Mouse (Mus musculus) layer of hippocampus, adult 18-20 months (tissue): ENCODE data around the gene Aldh4a1. TPM values are rescaled to one million over a fixed set of nuclear protein-coding genes. Genes with fewer than 3 reads are reported as not detected.

ENCODE experiments used
- DNase-seq, 2 experiments: peaks; one replicate each; pipeline ENCODE4 v3.0.0; 2022; ENCODE audit warnings: low spot score in 2 of 2
- total RNA-seq, 2 experiments: library from RNA; stranded (reverse); gene quantifications; 2 replicates each; pipeline ENCODE4 v1.2.3; 2021

Gene Aldh4a1
- total RNA-seq, 2 experiments from 2014 or later = 19.6 to 21.4 TPM

GRCm38 (mm10) chr4:139589351-139590027 is 33.2 kb upstream of the Aldh4a1 start:
- no peak for DNase-seq

GRCm38 (mm10) chr4:139590446-139590845 is 32.2 kb upstream of the Aldh4a1 start:
- DNase-seq = no peak

GRCm38 (mm10) chr4:139592895-139593294 is 29.8 kb upstream of the Aldh4a1 start:
- DNase-seq = no peak

GRCm38 (mm10) chr4:139593383-139593782 is 29.3 kb upstream of the Aldh4a1 start:
- no peak for DNase-seq

- DNase-seq = no peak
Measured at GRCm38 (mm10) chr4:139594062-139594461, 28.6 kb upstream of the Aldh4a1 start.

DNA sequence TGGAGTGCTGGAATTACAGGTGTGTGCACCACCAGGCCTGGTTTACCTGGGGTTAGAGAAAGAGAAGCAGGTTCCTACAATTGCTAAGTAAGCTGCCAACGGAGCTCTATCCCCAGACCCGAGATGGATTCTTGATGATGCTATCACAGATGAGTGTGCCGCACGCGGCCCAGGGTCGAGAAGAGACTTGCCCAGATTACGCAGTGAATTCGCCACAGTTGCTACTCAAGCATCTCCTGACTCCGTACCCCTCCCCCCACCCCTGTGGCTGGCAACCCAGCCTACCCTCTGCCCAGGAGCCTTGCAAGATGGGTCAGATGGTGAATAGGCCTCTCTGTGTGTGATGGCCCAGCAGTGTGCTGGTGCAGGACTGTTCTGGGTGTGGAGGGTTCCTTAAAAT is 26.0 kb upstream of the Aldh4a1 start:
- DNase-seq = no peak

DNA sequence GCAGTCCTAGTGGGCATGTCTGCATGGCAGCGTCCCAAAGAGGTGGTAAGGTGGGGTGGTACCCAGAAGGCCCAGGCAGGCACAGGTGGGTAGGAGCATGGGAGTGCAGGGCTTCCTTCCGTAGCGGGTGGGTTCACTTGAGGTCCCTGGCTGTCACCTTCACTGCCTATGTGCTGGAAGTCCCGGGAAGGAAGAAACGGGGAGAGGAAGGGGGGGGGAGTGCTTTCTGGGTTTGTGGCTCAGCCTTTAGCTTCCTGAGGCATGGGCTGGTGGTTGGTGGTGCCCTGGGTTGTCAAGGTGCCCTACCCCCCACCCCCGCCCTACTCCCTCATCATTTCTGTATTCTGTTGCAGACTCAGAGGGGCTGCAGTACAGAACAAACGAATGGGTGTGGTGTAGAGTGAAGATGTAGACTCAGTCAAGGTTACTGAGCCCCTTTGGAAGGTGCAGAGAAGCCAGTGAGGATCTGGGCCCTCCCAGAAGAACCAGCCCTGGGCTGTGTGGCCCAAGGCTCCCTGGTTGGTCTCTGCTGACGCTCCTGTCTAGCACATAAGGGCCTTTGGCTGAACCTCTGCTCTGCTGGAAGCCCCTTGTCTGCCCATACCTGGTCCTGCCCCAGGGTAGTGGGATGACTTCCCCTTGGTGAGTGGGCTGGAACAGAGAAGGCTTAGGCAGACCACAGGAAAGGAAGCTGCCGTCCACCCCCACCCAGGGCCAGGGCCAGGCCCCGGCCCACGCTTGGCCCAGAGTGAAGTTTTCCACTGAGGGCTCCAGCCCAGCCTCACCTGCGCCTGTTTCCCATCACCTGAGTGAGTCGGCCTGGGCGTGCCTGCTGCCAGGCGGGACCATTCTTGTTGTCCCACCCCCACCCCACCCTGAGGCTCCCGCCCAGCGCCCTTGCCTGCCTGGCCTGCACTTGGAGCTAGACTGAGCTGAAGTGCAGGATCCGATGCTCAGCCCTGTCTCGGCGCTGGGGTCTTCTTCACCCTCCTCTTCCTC is 25.1 kb upstream of the Aldh4a1 start:
- DNase-seq = no peak

GRCm38 (mm10) chr4:139598356-139598755 is 24.3 kb upstream of the Aldh4a1 start:
- no peak for DNase-seq

DNA sequence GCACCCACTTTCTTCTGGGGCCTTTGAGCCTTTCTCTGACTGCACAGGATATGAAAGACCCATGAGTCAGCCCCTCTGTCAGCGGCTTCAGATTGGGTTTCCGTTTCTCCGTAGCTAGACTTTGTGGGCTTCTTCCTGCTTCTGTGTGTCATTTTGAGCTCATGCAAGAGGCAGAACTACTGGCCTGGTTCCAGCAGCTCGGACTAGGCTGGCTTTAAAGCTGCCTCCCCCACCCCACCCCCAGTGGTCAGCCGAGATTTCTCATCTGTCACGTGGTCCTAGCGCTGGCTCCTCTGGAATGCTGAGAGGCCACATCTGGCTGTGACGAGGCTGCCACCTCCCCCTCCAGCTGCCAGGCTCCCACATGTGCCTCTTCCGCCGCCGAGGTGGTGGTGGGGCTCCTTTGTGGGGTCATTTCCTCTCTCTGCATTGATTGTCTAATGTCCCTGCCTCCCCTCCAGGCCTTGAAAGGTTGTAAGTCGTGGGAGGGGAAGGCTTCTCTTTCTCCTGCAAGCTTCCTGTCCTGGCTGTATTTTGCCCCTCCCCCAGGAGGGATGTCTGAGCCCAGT is 23.6 kb upstream of the Aldh4a1 start:
- peak; percentile 43 to 46 for DNase-seq

DNA sequence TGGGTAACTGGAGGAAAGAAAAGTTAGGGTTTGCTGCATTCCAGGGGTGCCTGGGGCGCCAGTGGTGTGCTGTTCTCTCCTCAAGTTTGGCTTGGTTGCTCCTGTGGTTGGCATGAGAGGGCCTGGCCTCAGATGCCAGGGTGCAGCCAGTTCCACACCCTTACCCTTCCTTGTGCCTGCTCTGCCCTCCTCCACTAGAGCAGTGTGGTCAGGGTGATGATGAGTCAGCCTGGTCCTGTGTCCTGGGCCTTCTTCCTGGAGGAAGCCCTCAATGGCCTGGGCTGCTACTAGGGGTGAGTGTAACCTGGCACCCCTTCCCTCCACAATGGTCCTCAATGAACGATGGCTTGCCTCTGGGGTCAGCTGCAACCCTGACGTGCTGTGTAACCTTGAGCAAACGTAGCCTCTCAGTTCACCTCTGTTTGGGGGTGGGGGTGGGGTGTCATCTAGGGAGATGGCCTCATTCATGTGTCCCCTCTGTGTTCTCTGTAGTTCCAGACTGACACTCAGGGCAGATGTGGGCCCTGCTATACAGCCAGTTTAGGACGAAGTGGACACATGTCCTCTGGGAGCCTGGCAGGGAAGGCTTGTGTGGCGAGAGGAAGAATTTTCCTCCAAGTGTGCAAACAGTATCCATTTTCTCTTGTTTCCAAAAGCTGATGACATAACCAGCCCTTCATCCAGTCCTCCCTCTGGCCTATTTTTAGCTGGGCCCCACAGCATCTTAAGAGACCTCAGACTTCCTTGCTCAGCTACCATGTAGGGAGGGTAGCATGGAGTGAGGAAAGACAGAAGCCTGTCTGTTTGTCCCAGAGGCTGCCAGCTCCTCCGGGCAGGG is 20.9 kb upstream of the Aldh4a1 start:
- no peak for DNase-seq

DNA sequence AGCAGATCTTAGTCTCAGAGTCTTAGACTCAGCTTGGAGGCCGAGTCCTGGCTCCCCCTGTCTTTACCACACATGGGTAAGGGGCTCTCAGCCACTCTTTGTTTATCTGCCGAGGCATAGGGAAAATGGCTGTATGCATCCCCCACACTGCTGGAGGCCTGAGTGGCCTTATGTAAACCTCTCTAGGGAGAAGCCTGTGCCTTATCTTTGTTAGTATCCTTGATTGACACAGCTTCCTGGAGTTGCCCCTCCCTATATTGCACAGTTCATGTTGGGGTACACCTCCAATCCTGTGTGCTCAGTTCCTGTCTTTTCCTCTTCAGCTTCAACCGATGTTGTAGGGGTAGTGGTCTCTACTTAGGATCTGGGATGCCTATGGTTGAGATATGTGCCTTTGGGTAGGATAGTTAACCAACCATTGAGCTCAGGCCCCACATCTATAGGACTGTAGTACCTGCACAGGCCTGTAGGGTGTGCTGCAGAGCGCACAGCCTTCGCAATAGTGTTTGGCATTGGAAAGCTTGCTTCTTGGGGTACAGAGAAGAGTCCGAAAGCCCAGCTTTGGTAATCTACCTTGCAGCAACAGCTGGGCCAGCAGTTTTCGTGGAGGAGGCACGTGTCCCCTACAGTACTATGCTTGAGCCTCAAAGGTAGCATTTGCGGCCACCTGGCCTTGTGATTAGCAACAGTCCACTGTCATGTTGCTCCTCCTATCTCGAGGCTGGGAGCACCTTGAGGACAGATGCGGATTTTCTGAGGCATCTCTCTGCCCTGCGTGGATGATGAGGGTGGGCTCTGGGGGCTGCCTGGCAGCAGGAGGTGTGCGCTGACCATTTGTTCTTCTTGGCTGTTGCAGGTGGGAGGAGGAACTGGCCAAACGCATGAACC is 20.1 kb upstream of the Aldh4a1 start, which contains the start of gene Gm21969:
Gene Gm21969, plus strand, starts transcription at position 830 of the 888 bp plus-strand sequence.
- peak in 1 of 2 experiments; percentile 72 for DNase-seq

DNA sequence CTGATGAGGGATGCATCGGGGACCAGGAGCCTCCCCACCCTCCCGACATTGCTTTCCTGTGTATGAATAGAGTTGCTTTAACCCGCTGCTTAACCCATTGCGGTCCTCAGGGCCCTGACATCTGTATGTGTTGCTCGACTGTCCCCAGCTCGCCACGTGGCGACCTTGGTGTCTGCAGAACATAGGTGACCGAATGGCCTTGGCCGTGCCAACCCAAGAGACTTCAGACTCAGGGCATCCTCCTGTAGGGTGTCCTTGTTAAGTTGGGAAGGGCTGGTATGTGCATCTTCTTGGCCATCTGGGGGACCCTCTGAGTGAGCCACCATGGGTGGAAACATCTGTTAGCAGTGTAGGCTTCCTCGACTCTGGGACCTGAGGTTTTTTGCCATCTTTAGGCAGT is 17.4 kb upstream of the Aldh4a1 start:
- no peak for DNase-seq

DNA sequence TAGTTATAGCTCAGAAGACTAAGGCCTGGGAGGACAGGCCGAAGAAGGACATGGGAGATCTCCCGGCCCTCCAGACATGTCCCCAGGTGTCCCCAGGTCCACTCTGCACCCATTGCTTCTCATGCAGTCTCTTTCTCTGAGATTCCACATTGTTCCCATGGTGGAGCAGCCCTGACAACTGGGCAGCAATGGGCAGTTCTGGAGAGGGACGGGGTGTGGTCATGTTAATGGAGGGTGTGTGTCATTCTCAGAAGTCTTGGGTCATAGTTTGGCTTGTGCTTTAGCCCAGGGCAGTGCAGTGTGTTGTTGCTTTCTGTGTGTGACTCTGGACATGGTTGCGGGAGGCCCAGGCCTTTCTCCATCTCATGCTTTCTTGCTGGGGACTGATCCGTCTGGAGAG is 15.9 kb upstream of the Aldh4a1 start:
- no peak for DNase-seq

DNA sequence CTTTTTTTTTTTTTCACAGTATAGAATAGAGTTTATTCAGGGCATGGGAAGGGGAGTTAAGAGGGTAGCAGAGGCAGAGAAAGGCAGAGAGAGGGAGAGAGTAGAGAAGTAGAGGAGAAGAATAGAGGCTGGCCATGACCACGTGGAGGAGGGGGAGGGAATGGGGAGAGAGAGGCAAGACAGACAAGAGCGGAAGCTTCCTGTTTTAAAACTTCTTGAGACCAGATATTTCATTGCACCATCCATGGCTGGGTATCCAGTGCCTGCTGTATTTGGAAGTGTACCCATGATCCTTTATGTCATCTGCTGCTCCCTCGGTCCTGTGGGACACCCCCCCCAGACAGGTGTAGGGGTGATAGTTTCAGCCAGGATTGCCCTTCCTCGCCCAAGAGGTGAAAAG is 13.7 kb upstream of the Aldh4a1 start:
- no peak for DNase-seq

DNA sequence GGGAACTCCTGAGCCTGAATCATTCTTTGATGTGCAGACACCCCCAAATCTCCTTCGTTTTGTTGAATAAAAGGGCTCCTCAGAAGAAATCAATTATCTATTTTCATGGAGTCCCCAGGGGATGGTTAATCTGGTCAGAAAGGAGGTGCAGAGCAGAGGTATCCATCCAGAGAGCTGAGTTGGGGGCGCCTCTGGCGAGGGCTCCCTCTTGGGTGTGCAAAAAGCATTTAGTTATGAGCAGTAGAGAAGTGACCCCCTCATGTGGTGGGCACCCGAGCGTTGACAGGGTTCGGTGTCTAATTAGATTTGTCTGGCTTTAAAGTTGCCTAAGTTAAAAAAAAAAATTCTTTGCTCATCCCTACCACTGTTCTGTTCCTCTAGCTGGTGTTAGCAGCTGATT is 11.7 kb upstream of the Aldh4a1 start:
- DNase-seq = no peak

DNA sequence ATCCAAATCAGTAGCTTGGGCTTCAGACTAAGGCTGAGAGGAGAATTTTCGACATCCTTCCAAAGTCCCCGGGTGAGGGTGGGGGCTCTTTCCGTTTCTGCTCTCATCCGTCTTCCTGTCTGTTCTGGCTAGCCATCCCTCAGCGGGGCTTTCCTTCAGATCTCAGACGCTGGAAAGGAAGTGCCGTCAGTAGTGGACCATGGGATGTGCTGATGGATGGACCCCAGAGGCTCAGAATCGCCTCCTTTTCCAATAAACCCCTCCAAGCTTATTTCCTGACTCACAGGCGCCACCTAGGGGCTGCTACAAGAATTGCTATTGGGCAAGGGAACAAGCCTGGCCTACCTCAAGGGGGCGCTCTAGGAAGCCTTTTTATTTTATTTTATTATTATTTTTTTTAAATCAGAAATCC is 11.1 kb upstream of the Aldh4a1 start:
- peak; percentile 60 to 86 for DNase-seq

- no peak for DNase-seq
Measured at GRCm38 (mm10) chr4:139614524-139615260, 8.0 kb upstream of the Aldh4a1 start.

- DNase-seq = no peak
Measured at GRCm38 (mm10) chr4:139616276-139617000, 6.2 kb upstream of the Aldh4a1 start.

GRCm38 (mm10) chr4:139617001-139617364 is 5.7 kb upstream of the Aldh4a1 start:
- no peak for DNase-seq
